Mouse (Mus musculus) erythroblast, embryonic 14.5 days (primary cell): ENCODE measurements around the gene Mtor.

Experiments
- GATA1 ChIP-seq: IDR thresholded peaks from 2 replicates; pipeline ENCODE4 v1.6.1; 2012; ENCODE audit warnings: low read length, inconsistent platforms, mixed read lengths
- TAL1 ChIP-seq: IDR thresholded peaks from 3 replicates; pipeline ENCODE4 v1.6.1; 2012; ENCODE audit warnings: low read length, inconsistent platforms, mixed read lengths

DNA sequence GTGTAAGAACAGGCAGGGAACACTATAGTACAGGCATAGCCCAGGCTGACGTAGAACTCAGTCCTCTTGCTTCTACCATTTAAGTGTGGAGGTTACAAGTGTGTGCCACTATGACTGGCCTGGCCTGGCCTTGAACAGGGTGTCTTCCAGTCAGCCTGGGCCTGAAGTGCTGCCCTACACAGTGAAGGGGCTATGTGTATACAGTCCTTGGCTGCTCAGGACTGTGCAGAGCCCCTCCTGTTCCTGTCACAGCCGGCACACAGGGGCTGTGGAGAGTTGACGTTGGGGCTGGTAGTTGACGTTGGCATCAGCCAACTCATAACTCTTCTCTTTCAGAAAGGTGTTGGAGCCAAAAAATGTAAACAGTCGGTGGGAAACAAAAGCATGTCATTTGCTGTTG, 133.0 kb downstream of the Mtor start:
- TF ChIP-seq GATA1 (no peak), TAL1 (no peak)
